Mouse (Mus musculus): Measurements from ENCODE around the gene Krt42. TPM values are rescaled to one million over a fixed set of nuclear protein-coding genes. Genes with fewer than 3 reads are reported as not detected.

Krt42 gene
- total RNA-seq, 2 experiments from 2014 or later: not detected

Other genes with a start within 250 kb of the Krt42 start
- not detected for gene Krt33b, start 240.0 kb downstream of the Krt42 start, total RNA-seq (2021)
- not detected for gene Krt34, start 228.3 kb downstream of the Krt42 start, total RNA-seq (2021)
- not detected for gene Krt31, start 219.3 kb downstream of the Krt42 start, total RNA-seq (2021)
- gene Krt32, start 181.6 kb downstream of the Krt42 start, total RNA-seq (2021): not detected
- gene Krt35, start 173.6 kb downstream of the Krt42 start, total RNA-seq (2021): not detected
- not detected for gene Krt36, start 164.2 kb downstream of the Krt42 start, total RNA-seq (2021)
- not detected for gene Krt13, start 148.3 kb downstream of the Krt42 start, total RNA-seq (2021)
- gene Krt15, start 133.9 kb downstream of the Krt42 start, total RNA-seq (2021): under 1 TPM; 0.23 to 0.40 TPM
- gene Krt19, start 121.2 kb downstream of the Krt42 start, total RNA-seq (2021): under 1 TPM; 0.23 to 0.52 TPM
- gene Krt9, start 76.6 kb downstream of the Krt42 start, total RNA-seq (2021): 1 to 10 TPM; 2.5 to 2.7 TPM
- gene Krt14, start 62.3 kb downstream of the Krt42 start, total RNA-seq (2021): not detected
- not detected for gene Krt16, start 21.0 kb downstream of the Krt42 start, total RNA-seq (2021)
- gene Krt17, start 8.8 kb downstream of the Krt42 start, total RNA-seq (2021): not detected
- 100 to 1,000 TPM; 775 to 777 TPM for gene Eif1, start 50.0 kb upstream of the Krt42 start, total RNA-seq (2021)
- gene Gast, start 64.5 kb upstream of the Krt42 start, total RNA-seq (2021): not detected
- 100 to 1,000 TPM; 148 to 154 TPM for gene Hap1, start 86.3 kb upstream of the Krt42 start, total RNA-seq (2021)
- 10 to 100 TPM; 36.5 to 39.8 TPM for gene Jup, start 127.9 kb upstream of the Krt42 start, total RNA-seq (2021)
- 1 to 10 TPM; 8.7 to 9.4 TPM for gene P3h4, start 145.0 kb upstream of the Krt42 start, total RNA-seq (2021)
- 1 to 10 TPM; 4.4 to 5.0 TPM for gene Fkbp10, start 145.8 kb upstream of the Krt42 start, total RNA-seq (2021)
- gene Nt5c3b, start 171.9 kb upstream of the Krt42 start, total RNA-seq (2021): 10 to 100 TPM; 56.9 to 62.8 TPM
- 1 to 10 TPM; 1.4 to 1.9 TPM for gene Klhl10, start 172.0 kb upstream of the Krt42 start, total RNA-seq (2021)
- 100 to 1,000 TPM; 126 to 127 TPM for gene Klhl11, start 202.9 kb upstream of the Krt42 start, total RNA-seq (2021)